Mouse (Mus musculus): ENCODE measurements around the gene Map2k5.

Map2k5 gene

DNA sequence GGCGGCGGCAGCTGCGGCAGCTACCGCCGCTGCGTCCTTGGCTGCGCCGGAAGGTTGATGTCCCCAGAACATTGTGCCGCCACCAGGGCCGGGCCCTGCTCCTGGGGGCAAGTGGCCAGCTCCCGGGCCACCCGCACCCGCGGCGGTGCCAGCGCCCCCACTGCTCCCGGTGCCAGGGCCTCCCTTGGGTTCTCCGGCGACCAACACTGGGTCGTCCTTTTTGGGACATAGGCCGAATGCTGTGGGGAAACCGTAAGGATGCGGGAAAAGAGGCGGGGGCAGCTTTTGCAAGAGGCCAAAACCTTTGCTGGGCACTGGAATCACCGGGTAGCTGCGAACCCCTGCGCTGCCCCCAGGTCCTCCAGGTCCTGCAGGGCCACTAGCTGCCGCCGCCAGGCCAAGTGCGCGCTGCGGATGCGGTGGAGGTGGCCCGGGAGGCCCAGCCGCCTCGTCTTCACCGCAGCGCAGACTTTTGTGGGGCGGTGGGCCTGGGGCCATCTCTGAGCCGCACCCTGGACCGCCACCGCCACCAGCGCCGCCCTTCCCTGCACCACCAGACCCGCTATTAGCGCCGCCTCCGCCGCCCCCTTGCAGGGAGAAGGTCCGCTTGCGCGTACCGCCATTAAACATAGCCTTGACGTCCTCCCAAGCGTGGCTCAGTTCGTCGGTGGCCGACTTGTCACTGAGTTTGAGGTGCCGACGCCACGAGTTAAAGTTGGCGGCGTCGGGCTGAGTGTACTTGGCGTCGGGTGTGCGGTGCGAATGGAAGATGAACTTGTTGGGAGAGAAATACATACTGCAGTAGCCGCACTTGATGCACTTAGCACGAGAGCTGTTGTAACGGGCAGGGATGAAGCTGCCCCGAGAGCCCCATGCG, 232.2 kb downstream of the Map2k5 start:
- DNase-seq (ENCODE audit: low spot score) = no peak

DNA sequence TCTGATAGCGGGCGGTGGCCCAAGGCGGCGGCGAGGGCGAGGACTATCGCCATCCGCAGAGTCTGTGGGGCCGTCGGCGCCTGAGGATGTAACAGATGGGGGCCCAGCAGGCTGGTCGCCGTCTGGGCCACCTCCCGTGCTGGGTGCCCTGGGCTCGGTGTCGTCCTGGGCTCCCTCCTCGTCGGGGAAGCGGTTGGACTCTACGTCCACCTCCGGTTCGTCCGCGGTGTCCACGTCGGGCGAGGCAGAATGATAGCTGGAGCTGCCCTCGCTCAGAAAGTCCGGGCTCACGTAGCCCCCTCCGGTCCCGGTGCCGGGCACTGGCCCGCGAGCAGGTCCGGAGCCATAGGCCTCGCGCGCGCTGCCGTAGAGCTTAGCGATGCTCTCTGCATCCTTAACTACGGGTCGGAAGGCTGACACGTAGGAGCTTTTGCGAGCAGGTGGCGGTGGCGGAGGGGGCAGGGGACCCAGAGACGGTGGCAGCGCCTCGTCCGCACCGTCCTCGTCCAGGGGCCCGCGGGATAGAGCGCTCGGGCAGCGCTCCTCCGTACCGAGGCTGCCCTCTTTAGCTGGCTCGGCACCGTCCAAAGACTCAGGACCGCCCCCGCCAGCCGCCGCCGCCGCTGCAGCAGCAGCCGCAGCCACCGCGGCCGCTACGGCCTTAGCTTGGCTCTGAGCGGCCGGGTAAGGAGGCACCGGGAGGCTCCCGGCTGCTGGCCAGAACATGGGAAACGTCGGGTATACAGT, 233.0 kb downstream of the Map2k5 start:
- no peak for DNase-seq (ENCODE audit: low spot score)

DNA sequence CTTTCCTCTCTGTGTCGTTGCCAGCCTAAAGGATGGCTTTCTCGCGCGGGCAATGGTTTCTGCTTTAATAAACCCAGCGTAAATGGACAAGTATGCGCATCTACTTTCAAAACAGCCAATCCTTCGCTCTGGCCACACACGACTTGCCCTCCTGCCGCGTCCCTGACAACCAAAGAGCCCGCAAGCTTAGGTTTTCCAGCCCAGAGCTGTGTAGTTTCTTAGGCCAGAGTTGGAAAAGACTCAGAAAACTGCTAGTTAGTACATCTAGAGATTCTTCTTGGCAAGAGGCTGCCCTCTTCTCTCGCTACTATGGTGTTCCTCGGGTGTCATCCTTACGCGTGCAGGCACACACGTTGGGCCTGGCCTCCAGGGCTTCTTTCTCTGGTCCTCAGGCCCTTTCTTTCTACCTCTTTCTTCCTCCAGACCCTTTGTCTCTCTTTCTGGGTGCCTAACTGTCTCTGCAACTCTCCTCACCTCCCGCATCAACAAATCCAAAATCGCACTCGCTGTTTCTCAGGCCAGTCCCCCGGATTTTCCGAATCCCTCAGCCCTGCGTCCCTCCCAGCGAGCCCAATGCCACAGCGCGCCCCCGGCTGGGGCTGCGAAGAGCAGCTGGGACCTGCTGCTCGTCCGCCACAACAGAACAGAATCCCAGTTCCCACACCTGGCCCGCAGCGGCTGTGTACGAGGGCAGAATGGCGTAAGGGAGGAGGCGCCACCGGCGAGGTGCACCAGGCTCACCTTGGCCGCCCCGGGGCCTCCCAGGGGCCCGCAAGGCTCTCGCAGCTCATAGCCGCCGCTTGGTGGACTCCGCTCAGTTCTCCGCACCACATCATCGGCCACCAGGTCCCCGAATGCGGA, 233.8 kb downstream of the Map2k5 start:
- DNase-seq (ENCODE audit: low spot score) = no peak

DNA sequence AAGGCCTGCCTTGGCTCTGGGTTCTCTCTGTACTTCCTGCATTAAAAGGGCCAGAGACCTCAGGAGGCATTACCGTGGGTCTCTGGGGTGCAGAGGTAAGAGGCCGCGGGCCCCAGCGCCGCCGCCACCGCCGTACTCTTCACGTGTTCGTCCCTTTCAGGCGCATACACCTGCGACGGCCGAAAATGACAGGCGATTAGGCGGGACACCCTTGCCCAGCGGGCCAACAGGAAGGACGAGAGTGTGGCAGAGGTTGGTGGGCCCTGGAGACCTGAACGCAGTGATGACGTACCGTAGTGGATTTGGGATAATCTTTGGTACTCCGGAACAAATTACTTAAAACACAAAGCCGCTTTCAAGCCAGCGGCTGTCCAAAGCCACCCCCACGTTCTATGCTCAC, 234.5 kb downstream of the Map2k5 start:
- DNase-seq (ENCODE audit: low spot score) = no peak

DNA sequence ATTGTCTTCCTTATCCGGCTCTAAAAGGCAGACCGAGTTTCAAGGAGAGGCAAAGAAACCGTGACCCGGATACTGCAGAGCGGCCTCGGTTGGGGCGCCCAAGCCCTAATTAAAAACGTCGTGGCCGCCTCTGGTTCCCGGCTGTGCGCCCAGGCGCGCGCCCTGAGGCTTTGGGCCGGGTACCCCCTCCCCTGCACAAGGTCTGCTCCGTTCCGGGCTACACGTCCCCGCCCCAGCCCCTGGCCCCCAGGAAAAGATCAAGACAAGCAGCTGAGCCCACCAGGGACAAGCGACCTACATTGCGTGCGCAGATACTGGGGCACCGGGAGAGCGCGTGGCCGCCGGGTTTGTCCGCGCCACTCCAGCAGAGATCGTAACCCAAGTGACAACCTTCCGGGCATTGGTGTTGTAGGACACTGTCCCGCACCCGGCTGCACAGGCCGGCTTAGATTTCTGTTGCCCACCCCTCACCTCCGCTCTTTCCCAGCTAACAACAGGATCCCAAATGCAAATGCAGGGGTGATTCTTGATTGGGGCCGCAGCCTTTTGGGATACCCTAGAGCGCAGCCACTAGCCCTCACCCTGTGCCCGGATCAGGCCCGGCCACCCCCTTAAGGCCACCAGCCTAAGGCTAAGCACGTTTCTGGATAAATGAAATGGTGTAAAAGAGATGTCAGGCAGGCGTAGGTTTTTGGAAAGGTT, 235.2 kb downstream of the Map2k5 start:
- DNase-seq (ENCODE audit: low spot score) = no peak

DNA sequence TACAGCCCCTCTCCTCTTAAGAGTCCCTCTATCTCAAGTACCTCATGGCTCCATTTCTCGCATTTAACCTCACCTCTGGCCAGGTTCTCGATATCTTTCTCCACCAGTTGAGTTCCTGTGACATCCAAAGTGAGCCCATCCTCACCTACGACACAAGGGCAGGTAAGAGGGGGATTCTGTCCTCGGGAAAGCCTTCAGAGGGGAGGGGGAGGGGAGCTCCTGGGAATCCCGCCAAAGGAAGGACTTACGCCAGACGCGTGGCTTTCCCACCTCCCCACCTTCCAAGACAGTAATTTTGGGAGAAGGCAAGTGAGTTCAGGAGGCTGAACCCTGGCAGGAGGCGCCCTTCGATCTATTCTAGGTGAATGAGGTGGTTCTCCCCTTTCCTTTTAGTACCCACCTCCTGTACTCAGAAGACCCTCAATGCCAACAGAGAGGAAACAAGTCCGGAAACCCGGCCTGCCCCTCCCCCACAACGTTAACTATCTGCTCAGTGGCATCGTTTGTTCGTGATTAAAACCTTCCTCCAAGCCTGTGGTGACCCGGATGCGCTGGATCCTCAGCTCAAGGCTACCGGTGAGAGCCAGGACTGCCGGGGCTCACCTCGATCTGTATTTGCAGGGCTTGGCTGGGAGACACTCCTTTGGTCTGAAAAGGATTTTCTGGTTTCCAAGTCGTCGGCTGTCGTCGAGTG, 235.9 kb downstream of the Map2k5 start:
- no peak for DNase-seq (ENCODE audit: low spot score)

DNA sequence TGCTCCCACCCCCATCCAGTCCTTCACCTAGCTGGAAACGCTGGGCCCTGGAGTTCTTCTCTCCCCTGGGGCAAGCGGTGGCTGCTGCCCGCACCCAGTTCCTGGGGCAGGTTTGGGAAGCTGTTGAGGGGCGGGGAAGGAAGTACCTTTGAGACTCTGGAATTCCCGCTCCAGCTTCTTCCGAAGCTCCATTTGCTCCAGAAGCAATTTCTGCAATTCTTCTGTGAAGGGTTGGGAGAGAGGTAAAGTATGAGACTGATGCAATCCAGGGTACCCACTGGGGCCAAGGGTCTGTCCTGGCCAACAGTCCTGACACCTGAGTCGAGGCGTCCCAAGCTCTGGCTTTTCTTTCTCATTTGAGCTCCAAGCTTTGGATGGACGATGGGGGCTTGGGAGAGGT, 237.5 kb downstream of the Map2k5 start:
- DNase-seq (ENCODE audit: low spot score) = no peak

DNA sequence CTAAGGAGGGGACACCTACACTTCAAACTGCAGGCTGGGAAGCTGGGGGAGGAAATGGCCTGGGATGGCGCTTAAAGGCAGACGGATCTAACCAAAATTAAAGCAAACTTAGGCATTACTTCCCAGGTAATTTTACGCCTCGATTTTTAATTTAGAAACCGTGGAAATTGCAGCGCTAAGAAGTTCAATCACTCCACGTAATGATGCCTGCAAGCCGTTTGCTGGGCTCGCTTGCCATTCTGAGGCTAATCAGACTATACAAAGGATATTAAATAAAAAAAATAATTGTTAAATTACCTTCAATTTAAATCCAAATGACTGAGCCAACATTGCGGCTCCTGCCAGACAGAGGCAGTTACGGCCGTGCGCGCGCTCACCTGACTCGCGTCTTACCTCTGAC, 238.0 kb downstream of the Map2k5 start:
- DNase-seq (ENCODE audit: low spot score) = no peak

DNA sequence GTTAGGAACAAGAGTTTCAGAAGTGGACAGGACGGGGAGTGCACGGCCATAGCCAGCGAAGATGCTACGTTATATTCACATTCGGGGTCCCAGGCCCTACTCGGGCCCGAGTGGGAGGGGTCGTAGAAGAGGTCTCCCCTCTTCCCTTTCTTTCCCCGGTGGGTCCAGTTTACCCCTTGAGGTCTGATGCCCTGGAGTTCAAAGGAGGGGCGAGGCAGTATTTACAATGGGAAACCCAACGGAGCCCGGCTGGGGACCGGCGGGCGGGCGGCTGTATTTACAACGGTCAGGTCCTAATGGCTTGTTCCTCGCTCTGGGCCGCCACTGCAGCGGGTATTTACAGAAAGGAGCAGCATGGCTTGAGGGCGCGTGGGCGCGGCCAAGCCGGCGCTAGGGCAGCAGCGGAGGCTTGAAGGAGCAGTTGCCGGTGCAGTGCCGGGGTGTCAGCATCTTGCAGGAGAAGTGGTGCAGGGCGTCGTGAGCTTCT, 239.2 kb downstream of the Map2k5 start:
- DNase-seq (ENCODE audit: low spot score) = no peak

DNA sequence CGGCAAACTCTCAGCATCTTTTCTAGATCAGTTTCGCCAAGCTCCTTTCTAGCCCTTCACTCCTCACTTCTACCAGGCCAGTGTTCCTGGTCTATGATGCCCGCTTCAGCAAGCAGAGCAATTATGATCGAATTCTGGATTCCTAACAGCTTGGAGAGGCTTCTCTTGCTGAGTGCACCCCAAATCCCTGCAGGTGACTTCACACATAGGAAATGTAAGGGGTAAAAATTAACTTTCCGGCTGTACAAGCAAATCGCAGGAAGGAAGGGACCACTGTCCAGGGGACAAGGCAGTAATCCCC, 240.1 kb downstream of the Map2k5 start:
- DNase-seq (ENCODE audit: low spot score) = no peak

DNA sequence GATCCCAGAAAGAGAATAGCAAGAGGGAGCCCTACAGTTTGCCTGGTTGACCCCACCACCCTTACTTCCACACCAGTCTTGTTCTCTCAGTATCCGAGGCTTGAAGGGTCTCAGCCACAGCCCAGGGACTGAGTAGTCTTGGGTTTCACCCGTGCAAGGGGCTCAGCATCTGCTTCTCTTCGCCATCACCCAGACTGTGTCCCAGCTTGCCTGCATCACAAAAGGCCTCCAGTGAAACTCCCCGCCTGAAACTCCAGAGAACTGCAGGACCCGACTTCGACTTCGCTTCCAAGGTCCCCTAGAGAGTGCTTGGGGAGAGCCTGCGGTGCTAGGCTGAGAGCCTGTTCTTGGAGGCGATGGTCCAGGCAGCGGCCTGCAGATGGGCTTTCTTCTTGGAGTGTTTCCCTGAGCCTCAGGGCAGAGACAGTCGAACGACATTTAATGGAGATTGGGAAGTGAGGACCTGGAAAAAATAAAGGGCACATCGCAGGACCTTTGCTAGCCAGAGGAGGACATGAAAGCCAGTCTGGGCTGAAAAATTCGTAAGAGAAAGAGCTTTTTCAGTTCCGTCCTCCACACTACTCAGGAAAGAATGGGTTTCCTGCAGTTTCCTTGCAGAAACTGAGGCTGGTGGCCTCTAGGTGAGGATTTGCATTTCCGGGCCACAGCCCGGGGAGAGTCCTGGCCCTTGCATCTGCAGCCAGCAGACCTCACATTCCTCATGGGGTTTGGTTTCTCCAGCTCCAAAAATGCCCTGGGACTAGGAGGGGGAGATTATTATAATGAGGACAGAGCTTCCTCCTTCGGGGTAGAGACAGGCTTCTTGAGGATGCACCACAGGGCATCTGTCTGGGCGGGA, 240.7 kb downstream of the Map2k5 start:
- DNase-seq (ENCODE audit: low spot score) = no peak

DNA sequence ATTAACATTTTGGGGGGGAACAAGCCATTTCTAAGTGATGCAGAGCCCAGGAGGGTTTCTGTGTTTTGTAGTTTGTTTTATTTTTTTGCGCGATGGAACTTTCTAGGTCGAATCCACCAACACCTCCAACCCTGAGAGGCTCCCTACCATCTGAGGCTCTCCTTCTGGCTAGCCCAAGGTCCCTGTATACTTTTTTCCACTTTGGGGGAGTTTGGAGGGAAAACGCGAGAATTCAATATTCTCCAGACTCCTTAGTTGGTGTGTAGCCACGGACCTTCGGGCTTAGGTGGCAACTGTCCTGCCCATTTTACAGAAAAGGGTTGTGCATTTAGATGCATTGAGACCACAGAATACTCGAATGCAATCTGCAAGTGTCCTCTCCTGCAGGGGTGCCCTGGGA, 241.5 kb downstream of the Map2k5 start:
- no peak for DNase-seq (ENCODE audit: low spot score)

DNA sequence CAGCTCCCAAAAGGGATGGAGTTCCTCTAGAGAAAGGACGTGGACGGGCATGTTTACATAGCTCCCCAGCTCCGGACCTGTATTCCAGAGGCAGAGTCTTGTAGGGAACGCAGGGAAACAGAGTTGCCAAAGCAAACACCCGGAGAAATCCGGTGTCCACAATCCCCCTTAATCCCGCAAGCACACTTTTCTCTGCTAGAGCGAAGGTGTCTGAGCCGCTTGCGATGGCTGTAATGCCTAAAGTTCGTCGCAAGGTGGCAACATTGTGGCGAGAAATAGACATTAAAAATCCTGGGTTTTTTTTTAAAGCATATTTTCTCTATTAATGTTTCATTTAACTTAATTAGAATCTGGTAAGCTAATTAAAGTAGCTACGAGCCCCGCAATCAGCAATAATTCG, 241.9 kb downstream of the Map2k5 start:
- DNase-seq (ENCODE audit: low spot score) = peak; percentile 72

DNA sequence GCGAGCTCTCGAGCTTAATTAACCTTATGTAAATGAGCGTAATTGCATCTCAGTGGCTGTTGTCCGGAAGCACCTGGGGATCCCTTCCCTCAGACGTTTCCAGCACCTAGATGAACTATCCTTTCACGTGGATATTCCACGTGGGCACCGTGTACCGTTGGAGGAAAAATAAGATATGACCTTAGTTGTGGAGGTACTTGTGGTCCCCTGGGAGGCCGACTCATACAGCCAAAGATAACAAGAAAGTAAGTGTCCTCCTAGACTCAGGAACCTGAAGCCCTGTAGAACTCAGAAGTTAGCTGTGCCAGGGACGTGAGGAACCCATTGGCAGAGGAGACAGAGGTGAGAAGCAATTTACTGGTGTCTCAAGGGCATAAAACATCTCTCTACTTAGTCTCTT, 242.3 kb downstream of the Map2k5 start:
- no peak for DNase-seq (ENCODE audit: low spot score)

DNA sequence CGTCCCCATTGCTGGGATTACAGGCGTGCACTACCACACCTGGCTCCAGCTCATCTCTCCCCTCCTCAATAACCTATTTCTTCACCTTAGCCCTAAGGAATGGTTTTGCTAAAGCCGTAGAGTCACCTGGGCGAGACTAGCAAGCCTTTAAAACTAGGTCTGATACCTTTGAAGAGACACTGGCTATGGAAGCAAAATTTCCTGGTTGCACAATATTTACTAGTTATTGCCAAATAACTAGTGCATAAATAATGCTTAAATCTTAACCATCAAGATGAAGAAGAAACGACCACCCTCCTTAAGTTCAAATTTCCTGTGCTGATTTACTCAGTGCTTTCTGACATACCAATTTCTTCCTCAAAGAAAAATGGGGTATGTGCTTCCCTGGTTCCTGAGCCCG, 244.0 kb downstream of the Map2k5 start:
- no peak for DNase-seq (ENCODE audit: low spot score)

DNA sequence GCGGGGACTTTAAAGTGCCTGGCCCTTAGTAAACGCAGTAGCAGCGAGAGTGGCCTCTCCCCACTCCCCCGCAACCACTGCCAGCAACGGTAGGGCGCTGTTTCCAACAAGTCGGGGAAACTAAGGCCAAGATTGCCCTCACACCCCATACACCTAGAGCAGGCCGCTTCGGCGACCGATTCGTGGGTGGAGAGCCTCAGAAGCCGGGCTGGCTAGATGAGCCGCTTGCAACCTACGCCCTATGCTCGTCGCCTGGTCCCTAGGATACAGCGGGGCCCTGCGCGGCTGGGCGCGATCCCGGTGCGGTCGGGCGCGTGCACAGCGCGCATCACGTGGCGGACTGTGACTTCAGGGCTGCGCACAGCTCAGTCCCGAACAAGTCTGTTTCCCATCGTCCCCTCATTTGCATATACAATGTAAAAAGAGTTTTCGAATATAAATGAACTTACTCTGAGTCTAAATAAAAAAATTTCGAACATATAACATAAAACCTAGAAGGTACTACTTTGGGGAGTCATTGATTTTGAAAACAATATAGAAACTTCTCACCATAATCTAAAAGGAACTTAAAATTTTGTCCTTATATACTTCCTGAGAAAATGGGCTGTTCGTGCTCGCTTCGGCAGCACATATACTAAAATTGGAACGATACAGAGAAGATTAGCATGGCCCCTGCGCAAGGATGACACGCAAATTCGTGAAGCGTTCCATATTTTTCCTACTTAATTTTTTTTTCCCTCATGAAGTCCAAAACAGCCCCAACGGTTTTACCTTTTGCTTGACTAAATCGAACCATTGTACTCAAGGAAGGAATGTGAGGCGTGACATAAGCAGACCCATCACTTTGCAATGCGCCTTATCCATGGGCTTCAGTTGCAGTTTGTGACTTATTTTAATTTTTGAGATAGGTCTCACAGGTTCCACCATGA, 244.8 kb downstream of the Map2k5 start:
- peak; percentile 88 for DNase-seq (ENCODE audit: low spot score)

DNA sequence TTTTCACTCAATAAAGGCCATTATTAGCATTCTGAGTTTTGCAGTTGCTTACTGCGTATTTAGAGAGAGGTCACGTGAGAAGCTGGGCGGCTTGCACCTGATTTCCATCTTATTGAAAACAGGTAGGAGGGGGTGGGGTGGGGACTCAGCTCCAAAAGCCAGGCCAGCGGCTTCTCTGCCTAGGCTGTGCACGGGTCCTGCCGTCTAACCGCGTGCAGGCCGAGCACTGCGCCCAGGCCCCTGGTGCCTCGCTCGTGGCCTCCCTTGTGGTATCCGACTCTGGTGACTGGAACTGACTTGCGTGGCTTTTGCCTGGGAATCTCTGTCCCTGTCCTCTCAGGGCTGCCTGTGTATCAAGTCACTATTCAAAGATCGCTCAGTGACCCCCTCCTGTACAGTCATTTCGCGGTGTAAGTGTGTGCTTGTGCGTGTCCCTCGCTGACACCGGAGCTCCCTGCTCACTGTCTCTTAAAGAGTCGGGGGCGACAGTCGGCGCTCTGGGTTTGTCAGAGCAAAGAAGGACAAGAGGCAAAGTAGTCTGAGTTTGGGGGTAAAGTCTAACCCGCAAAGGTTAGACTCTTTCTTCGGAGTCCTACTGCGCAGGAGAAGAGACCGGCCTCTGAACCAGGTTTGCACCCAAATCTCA, 245.6 kb downstream of the Map2k5 start:
- no peak for DNase-seq (ENCODE audit: low spot score)

DNA sequence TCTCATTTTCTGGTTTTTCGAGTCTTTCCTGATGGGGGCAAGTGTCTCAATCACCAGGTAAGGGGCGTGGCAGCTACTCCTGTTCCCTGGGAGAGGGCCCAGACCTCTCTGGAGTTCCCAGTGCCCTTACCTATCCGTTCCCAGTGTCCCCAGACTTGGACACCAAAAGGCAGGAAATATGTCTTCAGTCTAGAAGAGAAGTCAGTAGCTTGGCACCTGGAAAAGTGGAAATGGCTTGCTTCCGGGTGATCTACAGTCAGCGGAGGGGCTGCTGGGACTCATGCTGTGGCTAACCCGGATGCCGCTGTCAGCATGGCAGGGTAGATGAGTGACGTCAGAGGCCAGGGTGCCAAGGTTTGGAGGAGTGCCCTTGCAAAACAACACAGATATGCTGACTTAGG, 248.1 kb downstream of the Map2k5 start:
- no peak for DNase-seq (ENCODE audit: low spot score)

DNA sequence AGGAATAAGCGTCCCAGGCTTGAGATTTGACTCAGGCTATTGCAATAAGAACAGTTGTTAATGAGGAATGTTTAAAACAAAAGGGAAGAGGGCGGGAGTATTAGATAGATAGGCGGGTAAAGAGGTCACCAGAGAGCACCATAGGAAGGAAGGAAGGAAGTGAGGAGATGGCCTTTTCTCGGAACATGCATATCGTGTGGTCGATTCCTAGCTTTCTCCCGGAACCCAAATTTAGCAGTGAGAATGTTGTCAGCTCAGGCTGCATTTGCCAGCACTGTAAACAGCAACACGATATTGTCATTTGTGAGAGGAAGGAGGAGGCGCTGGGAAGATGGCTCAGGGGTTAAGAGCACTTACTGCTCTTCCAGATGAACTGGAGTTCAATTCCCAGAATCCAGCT, 253.2 kb downstream of the Map2k5 start:
- no peak for DNase-seq (ENCODE audit: low spot score)

Measured in adipocyte (in vitro differentiated cells).